Mouse (Mus musculus): ENCODE measurements around the gene Hcn3.
A peak's percentile ranks its signal among the peaks of the same experiment; 100 is the strongest.
"Not testable (repeated sequence)": the region's sequence is repeated elsewhere in the genome, so short reads cannot be mapped to it uniquely, and the experiment has no call there.

Gene Hcn3

DNA sequence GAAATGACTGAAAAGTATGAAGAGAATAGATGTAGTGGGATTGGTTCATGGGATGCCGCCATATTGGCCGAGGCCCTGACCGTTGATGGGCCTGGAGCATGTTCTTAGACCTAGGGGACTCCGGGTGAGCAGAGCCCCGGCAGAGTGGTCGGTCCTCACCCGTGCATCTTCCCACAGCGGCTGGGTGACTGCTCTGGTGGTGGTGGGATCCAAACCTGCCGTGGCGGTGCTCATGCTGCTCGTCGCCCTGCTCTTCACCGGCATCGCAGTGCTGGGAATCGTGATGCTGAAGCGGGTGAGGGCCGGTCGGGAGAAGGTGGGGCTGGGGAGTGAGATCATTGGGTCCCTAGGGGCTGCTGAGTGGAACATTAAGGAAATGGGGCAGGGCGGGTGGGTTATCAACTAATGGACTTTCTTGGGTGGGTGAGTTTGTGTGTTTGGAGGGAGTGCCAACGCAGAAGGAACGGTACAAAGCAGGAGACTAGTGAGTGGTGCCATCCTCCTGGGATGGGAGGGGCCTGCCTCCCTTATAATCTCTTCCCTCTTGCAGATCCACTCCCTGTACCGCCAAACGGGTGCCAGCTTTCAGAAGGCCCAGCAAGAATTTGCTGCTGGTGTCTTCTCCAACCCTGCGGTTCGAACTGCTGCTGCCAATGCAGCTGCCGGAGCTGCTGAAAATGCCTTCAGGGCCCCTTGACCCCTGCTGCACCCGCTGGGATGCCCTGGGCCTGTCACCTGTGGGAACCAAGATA is 21.9 kb upstream of the Hcn3 start:
- no peak for DNase-seq (ENCODE audit: low spot score in 2 of 2)

DNA sequence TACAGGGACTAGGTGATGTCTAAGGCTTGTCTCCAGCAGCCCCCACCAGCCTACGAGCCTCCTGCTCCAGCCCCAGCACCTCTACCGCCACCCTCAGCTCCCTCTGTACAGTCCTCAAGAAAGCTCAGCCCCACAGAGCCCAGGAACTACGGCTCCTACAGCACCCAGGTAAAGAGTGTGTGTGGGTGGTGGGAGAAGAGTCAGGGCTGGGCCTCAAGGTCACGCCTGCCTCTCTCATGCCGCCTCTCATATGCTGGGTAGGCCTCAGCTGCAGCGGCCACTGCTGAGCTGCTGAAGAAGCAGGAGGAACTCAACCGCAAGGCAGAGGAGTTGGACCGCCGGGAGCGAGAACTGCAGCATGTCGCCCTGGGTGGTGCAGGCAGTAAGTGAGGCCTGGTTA is 19.1 kb upstream of the Hcn3 start:
- DNase-seq (ENCODE audit: low spot score in 2 of 2): no peak

DNA sequence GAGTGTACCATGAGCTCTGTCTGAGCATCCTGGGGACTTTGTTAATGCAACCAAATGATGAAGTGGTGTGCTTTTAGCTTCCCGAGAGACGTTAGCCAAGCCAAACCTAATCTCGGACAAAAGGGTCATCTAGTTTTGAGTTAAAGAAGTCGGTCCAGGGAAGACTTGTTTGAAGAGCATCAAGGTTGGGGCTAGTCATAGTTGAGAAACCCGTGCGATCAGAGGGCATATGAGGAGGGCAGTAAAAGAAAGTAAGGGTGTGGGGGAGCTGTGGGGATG is 18.1 kb upstream of the Hcn3 start:
- DNase-seq (ENCODE audit: low spot score in 2 of 2): no peak

DNA sequence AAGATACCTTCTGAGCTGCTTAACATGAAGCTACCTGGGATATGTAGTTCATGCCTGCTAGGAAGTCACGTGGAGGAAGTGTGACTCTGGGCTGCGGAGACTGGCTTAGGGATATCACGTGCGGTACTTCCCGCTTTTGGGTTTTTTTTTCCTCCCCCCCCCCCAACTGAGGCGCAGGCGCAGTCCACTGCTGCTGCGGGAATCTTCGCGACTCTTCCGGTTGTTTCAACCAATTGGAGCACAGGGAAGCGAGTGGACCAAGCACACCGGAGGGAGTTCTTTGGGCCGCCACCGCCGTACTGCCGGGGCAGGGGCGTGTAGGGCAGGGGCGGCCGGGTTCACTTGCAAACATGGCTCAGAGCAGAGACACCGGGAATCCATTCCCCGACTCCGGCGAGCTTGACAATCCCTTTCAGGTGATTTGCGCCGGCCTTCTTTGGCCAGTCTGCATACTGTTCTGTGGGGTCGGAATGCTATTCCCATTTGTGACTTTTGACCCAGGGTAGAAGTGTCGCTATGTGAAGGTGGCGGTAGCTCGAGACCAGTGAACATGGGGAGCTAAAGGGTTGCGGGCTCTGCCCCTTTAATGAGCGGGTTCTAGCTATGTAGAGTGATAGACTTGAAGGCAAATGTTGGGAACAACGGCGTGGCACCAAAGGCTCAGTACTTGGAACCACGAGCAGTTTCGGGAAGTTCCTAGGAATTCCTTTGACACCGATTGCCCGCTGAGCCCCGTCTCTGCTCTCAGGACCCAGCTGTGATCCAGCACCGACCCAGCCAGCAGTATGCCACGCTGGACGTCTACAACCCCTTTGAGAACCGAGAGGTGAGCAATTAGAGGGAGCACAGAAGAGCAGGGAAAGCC is 17.5 kb upstream of the Hcn3 start, which contains the start of gene Scamp3:
Gene Scamp3, plus strand, starts transcription at position 232 of the 865 bp plus-strand sequence.
- DNase-seq (ENCODE audit: low spot score in 2 of 2): peak; percentile 49 to 69

DNA sequence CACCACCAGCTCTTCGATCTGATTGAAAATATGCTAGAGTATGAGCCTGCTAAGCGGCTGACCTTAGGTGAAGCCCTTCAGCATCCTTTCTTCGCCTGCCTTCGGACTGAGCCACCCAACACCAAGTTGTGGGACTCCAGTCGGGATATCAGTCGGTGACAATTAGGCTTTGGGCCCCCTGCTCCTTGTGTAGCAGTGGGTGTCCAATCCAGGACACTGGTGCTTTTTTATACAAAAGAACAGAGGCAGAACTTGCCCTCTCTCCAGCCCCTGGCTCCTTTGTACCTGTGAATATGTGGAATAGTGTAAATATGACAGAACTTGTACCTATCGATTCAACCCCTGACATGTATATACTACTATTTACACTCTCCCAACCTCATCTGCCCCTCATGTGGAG is 16.4 kb upstream of the Hcn3 start:
- no peak for DNase-seq (ENCODE audit: low spot score in 2 of 2)

DNA sequence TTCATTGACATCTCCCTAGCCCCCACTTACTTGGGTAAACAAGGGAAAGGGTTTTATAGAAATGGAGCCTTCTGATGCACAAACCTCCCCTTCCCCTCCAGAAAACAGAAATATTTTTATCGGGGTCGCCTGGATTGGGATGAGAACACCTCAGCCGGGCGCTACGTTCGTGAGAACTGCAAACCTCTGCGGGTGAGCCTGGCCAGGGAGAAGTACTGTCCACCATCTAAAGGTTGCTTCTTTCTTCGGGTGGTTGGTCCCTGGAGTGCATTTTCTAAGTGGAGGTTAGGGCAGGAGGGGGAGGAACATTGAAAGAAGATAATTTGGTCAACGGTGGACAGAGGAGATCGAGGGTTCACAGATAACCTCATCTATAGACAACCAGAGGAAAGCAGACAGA is 15.5 kb upstream of the Hcn3 start:
- no peak for DNase-seq (ENCODE audit: low spot score in 2 of 2)

DNA sequence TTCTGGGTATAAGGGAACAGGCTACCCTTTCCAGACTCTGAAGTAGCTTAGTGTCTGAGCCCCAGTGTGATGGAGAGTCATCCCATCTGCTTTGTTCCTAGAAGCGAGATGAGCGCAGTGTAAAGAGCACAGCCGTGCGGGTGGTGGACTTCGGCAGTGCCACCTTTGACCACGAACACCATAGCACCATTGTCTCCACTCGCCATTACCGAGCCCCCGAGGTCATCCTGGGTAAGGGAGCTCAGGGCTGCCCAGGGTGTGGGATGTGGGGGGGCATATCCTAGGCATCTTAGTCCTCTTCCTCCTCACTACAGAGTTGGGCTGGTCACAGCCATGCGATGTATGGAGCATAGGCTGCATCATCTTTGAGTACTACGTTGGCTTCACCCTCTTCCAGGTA is 14.8 kb upstream of the Hcn3 start:
- no peak for DNase-seq (ENCODE audit: low spot score in 2 of 2)

DNA sequence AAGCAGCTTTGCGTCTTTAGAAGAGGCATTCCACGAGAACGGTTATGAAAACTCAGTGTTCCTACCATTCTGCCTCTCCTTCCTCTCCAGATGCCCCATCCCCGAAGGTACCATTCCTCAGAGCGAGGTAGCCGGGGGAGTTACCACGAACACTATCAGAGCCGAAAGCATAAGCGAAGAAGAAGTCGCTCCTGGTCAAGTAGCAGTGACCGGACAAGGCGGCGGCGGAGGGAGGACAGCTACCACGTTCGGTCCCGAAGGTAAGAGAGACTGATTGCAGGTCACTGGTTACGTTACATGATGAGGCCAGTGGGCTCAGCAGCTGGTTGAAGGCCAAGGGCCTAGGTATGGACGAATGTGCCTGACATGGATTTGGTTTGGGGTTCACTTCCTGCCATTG is 6.9 kb upstream of the Hcn3 start:
- DNase-seq (ENCODE audit: low spot score in 2 of 2): no peak

DNA sequence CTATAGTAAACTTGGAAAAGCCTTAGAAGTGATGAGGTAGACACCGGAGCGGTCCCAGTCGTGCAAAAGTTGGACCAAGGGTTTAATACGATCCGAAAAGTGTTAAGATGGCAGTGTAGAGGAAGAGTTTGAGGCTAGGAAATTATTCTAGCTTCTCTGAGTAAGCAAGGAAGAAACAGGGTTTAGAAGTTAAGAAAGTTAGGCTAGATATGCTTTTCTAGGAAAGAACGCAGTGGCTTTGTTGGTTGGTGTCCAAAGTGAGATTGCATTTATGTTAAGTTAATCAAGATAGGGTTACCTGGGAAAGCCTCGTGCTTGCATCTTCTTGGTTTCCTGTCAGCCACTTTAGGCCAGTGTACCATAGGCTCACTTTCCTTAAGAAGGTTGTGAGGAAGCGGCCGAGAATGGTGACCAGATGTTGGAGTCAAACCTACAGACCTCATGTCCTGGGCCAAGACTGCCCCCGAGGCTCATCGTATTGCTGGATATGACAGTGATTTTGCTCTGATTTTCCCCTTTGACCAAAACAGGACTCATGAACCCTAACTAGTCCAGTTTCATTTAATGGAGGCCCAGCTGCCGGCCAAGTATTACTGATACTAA is 5.4 kb upstream of the Hcn3 start:
- DNase-seq (ENCODE audit: low spot score in 2 of 2): no peak

DNA sequence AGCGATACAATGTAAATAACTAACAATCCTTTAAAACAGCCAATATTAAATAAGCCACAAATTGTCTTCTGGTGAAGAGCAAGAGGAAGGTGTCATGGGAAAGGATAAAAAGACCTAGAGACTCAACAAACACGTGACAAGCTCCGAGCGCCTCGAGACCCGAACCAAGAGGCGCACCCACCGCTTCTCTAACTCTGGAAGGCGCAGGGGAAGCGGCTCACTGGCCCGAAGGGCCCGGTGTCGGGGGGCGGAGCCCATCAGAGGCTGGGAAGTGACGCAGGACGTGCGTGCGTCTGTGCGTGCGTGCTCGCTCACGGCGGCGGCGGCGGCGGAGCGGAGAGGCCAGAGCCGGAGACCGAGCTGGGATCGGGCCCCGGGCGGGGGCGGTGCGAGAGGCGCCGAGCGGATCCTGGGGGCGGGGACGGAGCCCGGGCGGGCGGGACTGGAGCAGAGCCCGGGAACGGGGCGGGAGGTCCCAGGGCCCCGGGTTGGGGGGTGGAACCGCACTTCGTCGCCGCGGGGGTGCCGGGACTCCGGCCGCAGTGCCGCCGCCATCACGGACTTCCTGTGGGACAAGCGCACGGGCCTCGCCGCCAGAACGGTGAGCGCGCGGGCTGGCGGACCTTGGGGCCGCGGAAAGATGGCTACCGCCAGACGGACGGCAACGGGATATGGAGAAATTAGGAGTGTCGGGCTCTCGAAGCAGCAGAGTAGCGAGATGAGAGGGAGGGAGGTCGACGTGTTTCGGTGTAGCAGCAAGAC is 4.7 kb upstream of the Hcn3 start, which contains the start of gene Clk2:
Gene Clk2, plus strand, starts transcription at position 290 of the 762 bp plus-strand sequence.
- peak; percentile 92 to 95 for DNase-seq (ENCODE audit: low spot score in 2 of 2)

DNA sequence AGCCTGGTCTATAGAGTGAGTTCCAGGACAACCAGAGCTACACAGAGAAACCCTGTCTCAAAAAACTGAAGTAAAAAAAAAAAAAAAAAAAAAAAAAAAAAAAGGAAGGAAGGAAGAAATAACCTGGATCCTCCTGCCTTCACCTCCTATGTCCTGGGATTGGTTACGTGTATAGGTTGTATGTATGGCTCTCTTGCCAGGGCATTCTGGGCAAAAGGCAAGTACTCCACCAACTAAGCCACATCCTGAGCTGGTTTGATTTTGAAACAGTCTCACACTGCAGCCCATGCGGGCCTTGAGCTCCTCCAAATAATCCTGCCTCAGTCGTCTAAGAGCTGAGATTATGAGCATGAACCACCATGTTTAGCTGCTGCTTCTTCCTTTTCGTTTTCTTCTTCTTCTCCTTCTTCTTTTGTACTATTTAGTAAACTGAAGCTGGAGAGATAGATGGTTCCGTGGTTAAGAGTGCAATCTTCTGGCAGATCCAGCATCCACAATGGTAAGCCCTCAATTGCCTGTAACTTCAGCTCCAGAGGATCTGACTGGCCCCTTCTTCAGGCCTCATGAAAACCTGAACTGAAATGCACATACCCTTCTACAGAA is 3.7 kb upstream of the Hcn3 start:
- DNase-seq (ENCODE audit: low spot score in 2 of 2): no peak

DNA sequence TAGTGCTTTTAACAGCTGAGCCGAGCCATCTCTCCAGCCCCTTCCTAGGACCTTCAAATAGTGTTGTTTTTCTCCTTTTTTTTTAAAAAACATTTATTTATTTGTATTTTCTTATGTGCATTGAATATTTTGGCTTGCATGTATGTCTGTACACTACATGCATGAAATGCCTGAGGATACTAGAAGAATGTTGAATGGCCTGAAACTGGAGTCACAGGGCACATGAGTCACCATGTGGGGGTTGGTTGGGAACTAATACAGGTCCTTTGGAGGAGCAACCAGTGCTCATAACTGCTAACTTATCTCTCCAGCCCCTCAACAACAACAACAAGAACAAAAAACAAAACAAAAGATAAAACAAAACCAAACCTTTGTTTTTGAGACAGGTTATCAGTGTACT is 3.1 kb upstream of the Hcn3 start:
- DNase-seq (ENCODE audit: low spot score in 2 of 2): no peak

DNA sequence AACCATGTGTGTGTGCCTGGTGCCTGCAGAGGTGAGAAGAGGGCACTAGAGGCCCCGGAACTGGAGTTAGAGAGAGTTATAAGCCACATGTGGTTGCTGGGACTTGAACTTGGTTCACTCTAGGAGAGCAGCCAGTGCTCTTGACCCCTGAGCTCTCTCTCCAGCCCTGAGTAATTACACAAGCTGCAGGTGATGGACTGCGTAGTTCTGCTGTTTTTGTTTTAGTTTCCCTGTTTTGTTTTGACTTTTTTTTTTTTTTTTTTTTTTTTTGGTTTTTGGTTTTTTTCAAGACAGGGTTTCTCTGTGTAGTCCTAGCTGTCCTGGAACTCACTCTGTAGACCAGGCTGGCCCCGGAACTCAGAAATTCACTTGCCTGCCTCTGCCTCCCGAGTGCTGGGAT is 1.8 kb upstream of the Hcn3 start:
- no peak for DNase-seq (ENCODE audit: low spot score in 2 of 2)

DNA sequence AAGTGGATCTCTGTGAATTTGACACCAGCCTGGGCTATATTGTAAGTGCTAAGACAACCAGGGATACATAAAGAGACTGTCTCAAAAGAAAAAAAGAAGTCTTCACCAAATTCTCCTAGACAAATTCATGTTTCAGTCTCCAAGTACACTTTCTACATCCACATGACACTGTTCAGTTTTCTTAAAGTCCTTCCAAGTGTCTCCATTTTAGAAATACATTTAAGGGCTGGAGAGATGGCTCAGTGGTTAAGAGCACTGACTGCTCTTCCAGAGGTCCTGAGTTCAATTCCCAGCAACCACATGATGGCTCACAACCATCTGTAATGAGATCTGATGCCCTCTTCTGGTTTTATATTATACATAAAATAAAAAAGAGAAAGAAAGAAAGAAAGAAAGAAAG is 1.2 kb upstream of the Hcn3 start:
- not testable (repeated sequence) for DNase-seq (ENCODE audit: low spot score in 2 of 2)

DNA sequence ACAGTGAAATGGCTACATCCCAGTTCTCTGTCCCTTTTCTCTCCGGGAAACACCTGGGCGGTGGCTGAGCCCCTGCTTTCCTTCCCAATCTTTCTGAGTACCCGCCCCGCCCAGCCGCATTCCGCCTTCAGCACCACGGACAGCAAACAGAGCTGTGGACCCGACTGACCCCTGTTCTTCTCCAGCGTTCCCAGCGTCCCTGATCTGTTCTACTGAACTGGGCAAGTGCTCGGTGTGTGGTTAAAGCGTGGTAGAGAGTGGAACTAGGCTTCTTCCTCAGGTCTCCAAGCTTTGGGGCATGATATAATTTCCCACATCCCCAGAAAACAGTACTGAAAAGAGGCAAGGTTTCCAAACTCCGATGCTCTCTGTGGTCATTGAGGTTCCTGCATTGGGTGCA is 785 bp downstream of the Hcn3 start:
- DNase-seq (ENCODE audit: low spot score in 2 of 2): peak in 1 of 2 experiments; percentile 38

DNA sequence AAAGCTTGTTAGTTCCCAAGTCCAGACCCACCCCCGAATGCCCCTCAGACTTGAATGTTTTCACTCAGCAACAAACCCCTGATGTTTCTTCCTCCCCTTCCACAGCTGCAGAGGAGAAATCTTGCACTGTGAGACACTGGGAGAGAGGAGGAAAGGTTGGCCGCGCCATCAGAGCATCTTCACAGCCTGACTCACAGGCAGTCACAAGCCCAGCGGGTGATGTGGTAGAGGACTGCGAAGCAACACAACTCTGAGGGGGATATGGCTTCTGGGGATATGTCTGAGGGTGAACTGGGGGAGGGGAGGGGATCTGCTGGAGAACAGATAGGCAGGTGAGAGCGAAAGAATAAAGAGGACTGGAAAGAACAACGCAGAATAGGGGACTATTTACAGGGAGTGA is 1.3 kb downstream of the Hcn3 start:
- no peak for DNase-seq (ENCODE audit: low spot score in 2 of 2)

DNA sequence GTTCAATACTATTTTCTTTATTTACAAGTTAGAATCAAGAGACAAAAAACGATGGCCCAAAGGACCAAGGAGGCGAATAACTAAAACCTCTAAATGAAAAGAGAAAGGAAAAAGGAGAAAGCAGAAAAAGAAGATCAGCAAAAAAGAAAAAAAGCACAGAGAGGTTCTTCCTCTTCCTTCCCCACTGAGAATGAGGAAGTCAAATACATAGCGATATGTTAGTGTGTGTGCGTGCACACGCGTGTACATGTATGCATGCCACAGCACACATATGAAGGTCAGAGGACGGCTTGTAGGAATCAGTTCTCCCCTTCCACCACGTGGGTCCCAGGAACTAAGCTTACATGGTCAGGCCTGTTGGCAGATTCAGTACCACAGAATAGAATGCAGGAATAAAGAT is 3.0 kb downstream of the Hcn3 start:
- no peak for DNase-seq (ENCODE audit: low spot score in 2 of 2)

DNA sequence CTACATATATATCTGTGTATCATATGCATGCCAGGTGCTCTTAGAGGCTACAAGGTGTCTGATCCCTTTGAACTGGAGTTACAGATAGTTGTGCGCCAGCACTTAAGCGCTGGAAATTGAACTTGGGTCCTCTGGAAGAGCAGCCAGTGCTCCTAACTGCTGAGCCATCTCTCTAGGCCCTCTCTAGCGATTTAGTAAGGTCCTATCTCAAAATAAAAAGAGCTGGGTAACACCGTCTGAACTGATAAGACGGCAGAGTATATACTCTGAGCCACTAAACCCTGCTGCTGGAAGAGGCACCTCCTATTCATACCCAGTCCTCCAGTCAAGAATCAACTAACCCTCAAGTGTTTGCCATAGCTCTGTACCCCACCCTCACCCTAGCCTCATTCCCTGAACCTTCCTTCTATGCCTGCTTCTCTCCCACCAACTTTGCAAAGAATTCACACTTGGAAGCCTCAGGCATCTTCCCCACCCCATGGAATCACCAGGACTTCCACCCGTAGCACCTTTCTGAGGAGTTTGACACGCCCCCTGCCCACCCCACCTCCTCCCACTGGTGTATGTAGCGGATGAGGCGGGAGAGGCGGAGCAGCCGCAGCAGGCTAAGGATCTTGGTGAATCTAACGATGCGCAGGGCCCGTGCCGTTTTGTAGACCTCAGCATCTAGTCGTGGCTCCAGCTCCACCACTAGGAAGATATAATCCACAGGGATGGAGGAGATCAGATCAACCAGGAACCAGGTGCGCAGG is 7.7 kb downstream of the Hcn3 start:
- no peak for DNase-seq (ENCODE audit: low spot score in 2 of 2)

DNA sequence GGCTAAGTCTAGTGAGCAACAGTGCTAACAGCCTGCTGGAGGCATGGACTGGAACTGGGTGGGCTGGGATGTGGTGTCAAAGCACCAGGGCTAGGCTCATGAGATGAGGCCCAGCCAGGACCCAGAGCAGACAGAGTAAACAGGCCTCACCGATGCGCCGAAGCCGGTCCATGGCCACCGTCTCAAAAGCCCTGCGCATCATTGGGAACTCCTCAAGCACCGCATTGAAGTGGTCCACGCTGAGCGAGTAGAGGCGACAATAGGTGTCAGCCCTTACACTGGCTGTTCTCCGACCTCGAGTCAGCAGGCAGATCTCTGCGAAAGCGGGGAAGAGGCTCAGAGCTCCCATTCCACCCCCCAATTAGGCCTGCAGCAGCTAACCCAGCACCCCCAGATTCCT is 11.4 kb downstream of the Hcn3 start:
- DNase-seq (ENCODE audit: low spot score in 2 of 2): no peak

DNA sequence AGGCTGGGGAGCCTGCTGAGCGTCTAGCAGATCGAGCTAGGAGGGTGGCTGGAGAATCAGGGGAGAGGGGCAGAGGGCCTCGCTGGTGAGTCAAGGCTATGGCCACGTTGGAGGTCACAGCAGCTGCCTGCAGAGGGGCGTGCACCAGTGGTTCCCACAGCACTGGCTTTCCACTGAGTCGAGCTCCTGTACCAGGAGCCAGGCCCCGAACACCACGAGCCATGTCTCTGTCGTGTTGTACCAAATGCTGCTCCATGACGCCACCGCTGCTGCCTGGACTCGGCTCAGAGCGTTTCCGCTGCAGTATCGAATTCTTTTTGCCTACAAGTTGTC is 12.1 kb downstream of the Hcn3 start:
- DNase-seq (ENCODE audit: low spot score in 2 of 2): no peak
